Mouse (Mus musculus): ENCODE results near the gene Rapgef5. TPM values are rescaled to one million over a fixed set of nuclear protein-coding genes. Genes with fewer than 3 reads are reported as not detected.
A peak's percentile ranks its signal among the peaks of the same experiment; 100 is the strongest.

Rapgef5 gene
- polyA plus RNA-seq, 1 experiment from 2014 or later, result 9.4 TPM

DNA sequence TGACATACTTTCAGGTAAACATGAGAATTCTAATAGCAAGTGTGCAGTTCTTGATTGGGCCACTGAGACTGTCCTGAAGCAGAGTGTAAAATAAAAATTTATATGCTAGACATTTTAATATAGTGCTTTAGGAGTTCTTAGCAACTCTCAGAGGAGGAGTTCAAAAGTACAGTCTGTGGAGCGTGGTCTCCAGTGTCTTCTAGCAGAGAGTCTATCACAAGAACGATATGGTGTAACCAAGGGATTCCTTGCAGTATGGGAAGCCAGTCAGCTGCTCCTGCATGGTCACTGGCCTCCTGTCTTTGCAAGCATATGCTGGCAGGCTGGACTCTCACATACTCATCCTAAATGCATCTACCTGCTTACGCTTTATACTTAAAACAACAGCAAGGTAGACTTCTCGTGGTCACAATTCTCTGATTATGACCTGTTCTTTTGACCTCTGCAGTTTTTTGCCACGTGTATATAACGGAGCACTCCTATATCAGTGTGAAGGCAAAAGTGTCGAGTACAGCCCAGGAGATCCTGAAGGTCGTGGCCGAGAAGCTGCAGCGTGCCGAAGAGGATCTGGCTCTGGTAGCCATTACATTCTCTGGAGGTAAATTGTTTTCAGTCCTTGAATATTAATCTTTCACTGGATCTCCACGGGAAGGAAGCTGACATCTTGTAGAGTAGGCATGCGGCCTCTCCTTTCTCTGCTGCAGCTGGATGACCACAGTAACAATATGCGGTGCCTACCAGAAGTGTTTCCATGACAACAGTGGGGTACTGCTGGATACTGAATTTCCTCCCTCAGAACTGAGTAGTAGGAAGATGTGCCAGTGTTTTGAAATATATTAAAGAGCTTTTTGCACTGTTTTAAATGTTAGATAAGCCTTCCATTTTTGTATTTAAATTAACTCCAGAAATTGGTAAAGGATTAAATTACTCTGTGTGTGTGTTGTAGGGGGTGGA, 204.8 kb downstream of the Rapgef5 start:
- H3K27ac ChIP-seq, result no peak overlapping the region
- WGBS, result 64% methylated on average over 14 of the region's 14 CpGs
- no peak overlapping the region for H3K4me3 ChIP-seq
- H3K4me1 ChIP-seq, result peaks cover 18% of the 10 kb centered on the region; the same call in 1 of the 2 replicates
- no peaks in the 10 kb centered on the region for H3K36me3 ChIP-seq
- DNase-seq (ENCODE audit: low spot score), result no peak
- H3K27me3 ChIP-seq (ENCODE audit: insufficient read depth, poor library complexity, severe bottlenecking), result no peaks in the 10 kb centered on the region
- H3K9me3 ChIP-seq, result no peaks in the 10 kb centered on the region

DNA sequence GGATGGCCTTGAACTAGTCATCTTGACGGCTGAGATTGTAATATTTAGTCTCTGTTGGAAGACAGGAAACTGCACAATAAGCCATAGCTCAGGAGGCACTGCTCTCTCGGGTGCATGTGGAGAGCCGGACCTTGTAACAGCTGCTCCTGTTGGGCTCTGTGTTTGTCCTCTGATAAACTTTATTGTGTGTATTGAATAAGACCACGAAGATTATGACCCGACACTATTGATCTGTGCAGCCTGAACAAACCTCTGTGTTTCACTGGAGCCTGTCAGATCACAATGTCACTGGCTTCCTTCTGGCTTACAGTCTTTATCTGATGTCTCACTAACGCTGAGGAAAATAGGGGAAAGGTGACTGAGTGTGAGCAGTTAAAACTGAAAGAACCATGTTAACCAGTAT, 205.5 kb downstream of the Rapgef5 start:
- 54% methylated on average over 6 of the region's 6 CpGs for WGBS
- H3K27ac ChIP-seq, result no peak overlapping the region
- no peaks in the 10 kb centered on the region for H3K36me3 ChIP-seq
- no peaks in the 10 kb centered on the region for H3K27me3 ChIP-seq (ENCODE audit: insufficient read depth, poor library complexity, severe bottlenecking)
- peaks cover 18% of the 10 kb centered on the region; the same call in 1 of the 2 replicates for H3K4me1 ChIP-seq
- DNase-seq (ENCODE audit: low spot score), result no peak
- H3K4me3 ChIP-seq, result no peak overlapping the region
- no peaks in the 10 kb centered on the region for H3K9me3 ChIP-seq

DNA sequence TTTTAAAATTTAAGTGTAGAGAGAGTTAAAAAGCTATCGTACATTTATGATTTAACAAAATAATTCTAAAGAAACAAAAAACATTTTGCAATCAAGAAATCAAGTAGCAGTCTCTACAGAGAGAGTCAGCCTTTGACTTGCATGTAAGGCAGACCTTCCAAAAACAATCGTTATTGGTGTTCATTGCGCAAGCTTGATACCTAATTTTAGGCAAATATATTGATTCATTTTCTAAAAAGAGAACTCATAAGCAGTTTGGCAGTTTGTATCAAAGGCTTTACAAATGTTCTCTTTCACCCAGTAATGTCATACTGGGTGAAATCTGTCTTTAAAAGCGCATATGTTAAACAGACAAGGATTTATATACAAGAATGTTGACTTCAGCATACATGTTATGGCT, 208.7 kb downstream of the Rapgef5 start:
- 89% methylated on average over 4 of the region's 4 CpGs for WGBS
- H3K27ac ChIP-seq, result no peak overlapping the region
- DNase-seq (ENCODE audit: low spot score), result no peak

GRCm38 (mm10) chr12:117727481-117728177, 211.3 kb downstream of the Rapgef5 start:
- H3K4me3 ChIP-seq, result no peak overlapping the region
- peaks cover 14% of the 10 kb centered on the region for H3K4me1 ChIP-seq
- H3K9me3 ChIP-seq, result no peaks in the 10 kb centered on the region
- peaks cover 3% of the 10 kb centered on the region; the same call in 1 of the 2 replicates for H3K36me3 ChIP-seq
- 80% methylated on average over 8 of the region's 8 CpGs for WGBS
- no peak overlapping the region for H3K27ac ChIP-seq
- DNase-seq (ENCODE audit: low spot score), result no peak
- H3K27me3 ChIP-seq (ENCODE audit: insufficient read depth, poor library complexity, severe bottlenecking), result no peaks in the 10 kb centered on the region

More for the DNA sequence above, 208.7 kb downstream of the Rapgef5 start:
- Histone ChIP-seq H3K27me3 (ENCODE audit: insufficient read depth, poor library complexity, severe bottlenecking) (no peaks in the 10 kb centered on the region), H3K4me1 (peaks cover 32% of the 10 kb centered on the region), H3K36me3 (peaks cover 3% of the 10 kb centered on the region; the same call in 1 of the 2 replicates), H3K9me3 (no peaks in the 10 kb centered on the region), H3K4me3 (no peak overlapping the region)

DNA sequence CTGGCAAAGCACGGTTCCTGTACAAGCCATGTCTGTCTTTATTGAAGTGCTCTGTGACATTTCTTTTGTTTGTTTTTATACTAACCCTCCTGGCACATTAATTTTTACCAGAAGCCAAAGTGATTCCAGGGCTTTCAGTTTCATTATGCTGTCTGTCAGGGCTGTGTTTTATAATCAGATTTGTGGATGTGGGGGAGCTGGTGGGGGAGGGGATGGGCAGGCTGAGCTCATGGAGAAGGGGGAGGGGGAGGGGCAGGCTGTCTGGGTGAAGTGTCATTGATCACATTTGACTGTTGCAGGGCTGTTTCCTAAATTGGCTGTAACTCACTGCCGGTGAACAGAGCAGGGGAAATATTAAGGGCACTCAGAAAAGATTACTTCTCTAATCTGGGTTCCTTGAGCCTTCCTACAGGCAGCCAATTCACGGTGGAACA, 211.9 kb downstream of the Rapgef5 start:
- no peak for DNase-seq (ENCODE audit: low spot score)
- Histone ChIP-seq H3K9me3 (no peaks in the 10 kb centered on the region), H3K27me3 (ENCODE audit: insufficient read depth, poor library complexity, severe bottlenecking) (no peaks in the 10 kb centered on the region), H3K4me1 (peaks cover 15% of the 10 kb centered on the region), H3K36me3 (peaks cover 3% of the 10 kb centered on the region; the same call in 1 of the 2 replicates), H3K27ac (peak overlapping the region; percentile 73), H3K4me3 (peak overlapping the region; percentile 23; the same call in 1 of the 2 replicates)
- WGBS, result 30% methylated on average over 3 of the region's 3 CpGs

- peaks cover 36% of the 10 kb centered on the region for H3K4me1 ChIP-seq
- no peak overlapping the region for H3K4me3 ChIP-seq
- no peak for DNase-seq (ENCODE audit: low spot score)
- no peaks in the 10 kb centered on the region for H3K36me3 ChIP-seq
- no peaks in the 10 kb centered on the region for H3K9me3 ChIP-seq
- H3K27ac ChIP-seq, result no peak overlapping the region
- H3K27me3 ChIP-seq (ENCODE audit: insufficient read depth, poor library complexity, severe bottlenecking), result no peaks in the 10 kb centered on the region
These were observed 217.3 kb downstream of the Rapgef5 start for GRCm38 (mm10) chr12:117733611-117734010.

DNA sequence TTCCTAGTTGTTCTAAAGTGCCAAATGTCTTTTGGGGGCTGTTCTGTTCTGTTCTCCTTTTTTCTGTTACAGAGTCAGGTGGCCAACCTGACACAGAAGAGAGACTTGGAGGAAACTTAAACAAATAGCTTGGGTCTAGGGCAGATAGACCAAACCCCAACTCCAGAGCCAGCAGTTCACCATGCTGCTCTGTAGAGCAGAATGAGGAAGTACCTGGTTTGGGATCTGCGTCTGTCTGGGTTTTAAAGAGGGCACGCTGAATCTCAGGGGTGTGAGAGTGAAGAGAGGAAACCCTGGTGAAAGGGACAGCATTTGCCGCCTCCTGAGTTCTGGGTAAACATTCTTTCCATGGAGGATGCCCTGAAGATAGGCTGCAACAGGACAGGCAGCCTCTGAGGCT, 219.9 kb downstream of the Rapgef5 start:
- no peaks in the 10 kb centered on the region for H3K27me3 ChIP-seq (ENCODE audit: insufficient read depth, poor library complexity, severe bottlenecking)
- no peaks in the 10 kb centered on the region for H3K9me3 ChIP-seq
- 68% methylated on average over 3 of the region's 3 CpGs for WGBS
- no peak overlapping the region for H3K4me3 ChIP-seq
- H3K4me1 ChIP-seq, result peaks cover 42% of the 10 kb centered on the region
- H3K36me3 ChIP-seq, result 0 out of 2 replicates have a peak, but pooled peaks cover 3% of the 10 kb centered on the region
- peak overlapping the region; percentile 62; the same call in 1 of the 2 replicates for H3K27ac ChIP-seq
- DNase-seq (ENCODE audit: low spot score), result no peak

DNA sequence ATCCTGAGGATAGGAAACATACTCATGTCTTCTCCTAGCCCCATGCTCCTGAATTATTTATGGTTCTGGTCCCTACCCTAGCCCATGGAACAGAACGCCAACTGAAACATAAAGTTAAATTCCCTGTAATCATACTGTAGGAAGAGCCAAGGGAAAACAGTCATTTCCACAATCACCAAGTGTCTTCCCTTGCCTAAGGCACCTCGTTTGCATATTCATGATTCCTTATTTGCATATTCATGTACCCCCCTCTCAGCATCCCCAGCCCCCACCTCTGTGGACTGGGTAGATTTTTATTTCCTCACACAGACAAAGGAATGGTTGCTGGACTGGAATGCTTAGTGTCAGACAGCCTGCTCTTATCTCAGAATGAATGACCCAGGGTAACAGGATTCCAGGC, 220.6 kb downstream of the Rapgef5 start:
- WGBS, result 48% methylated on average over 2 of the region's 2 CpGs
- no peak for DNase-seq (ENCODE audit: low spot score)
- H3K27ac ChIP-seq, result peak overlapping the region; percentile 62; the same call in 1 of the 2 replicates
- H3K4me1 ChIP-seq, result peaks cover 47% of the 10 kb centered on the region
- H3K9me3 ChIP-seq, result no peaks in the 10 kb centered on the region
- H3K27me3 ChIP-seq (ENCODE audit: insufficient read depth, poor library complexity, severe bottlenecking), result no peaks in the 10 kb centered on the region
- no peak overlapping the region for H3K4me3 ChIP-seq
- 0 out of 2 replicates have a peak, but pooled peaks cover 3% of the 10 kb centered on the region for H3K36me3 ChIP-seq

DNA sequence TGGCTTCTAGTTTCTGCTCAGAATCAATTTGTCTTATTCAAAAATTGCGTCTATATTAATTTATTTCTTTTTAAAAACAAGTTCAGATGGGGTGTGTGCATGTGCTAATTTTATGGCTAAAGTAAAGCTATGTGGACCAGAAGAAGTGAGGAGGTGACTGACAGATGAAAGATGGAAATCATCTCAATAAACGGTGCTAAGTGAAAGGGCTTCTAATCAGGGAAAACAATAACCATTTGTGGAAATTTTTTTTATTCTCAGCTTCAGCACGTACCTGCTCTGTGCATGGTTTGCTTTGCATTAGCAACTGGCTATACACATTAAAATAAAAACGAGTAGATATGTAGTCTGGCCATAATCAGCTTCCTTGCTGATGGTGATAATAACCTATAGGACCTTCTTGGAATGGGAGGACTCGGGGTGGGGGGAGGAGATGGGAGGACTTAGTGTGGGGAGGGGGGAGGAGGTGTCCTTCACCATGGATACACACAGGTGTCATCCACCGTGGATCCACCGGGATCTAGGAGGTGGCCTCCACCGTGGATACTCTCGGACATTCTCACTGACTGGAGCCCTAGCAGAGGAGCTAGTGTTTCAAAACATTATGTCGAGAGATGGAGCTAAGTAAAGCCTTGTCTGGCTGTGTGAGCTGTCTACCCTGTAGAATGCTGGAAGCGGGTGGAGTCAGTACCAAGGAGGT, 221.2 kb downstream of the Rapgef5 start:
- no peaks in the 10 kb centered on the region for H3K9me3 ChIP-seq
- 0 out of 2 replicates have a peak, but pooled peaks cover 3% of the 10 kb centered on the region for H3K36me3 ChIP-seq
- H3K27me3 ChIP-seq (ENCODE audit: insufficient read depth, poor library complexity, severe bottlenecking), result no peaks in the 10 kb centered on the region
- no peak overlapping the region for H3K4me3 ChIP-seq
- no peak for DNase-seq (ENCODE audit: low spot score)
- WGBS, result 55% methylated on average over 11 of the region's 11 CpGs
- 0 out of 2 replicates have a peak overlapping the region, but pooled peaks have one; percentile 11 for H3K27ac ChIP-seq
- peaks cover 53% of the 10 kb centered on the region for H3K4me1 ChIP-seq

- Histone ChIP-seq H3K27ac (peak overlapping the region; percentile 65; the same call in 1 of the 2 replicates), H3K4me3 (no peak overlapping the region), H3K27me3 (ENCODE audit: insufficient read depth, poor library complexity, severe bottlenecking) (no peaks in the 10 kb centered on the region), H3K9me3 (no peaks in the 10 kb centered on the region), H3K36me3 (0 out of 2 replicates have a peak, but pooled peaks cover 3% of the 10 kb centered on the region), H3K4me1 (peaks cover 58% of the 10 kb centered on the region)
- DNase-seq (ENCODE audit: low spot score), result no peak
- 44% methylated on average over 1 of the region's 1 CpGs for WGBS
These were observed 226.2 kb downstream of the Rapgef5 start for GRCm38 (mm10) chr12:117742487-117742886.

DNA sequence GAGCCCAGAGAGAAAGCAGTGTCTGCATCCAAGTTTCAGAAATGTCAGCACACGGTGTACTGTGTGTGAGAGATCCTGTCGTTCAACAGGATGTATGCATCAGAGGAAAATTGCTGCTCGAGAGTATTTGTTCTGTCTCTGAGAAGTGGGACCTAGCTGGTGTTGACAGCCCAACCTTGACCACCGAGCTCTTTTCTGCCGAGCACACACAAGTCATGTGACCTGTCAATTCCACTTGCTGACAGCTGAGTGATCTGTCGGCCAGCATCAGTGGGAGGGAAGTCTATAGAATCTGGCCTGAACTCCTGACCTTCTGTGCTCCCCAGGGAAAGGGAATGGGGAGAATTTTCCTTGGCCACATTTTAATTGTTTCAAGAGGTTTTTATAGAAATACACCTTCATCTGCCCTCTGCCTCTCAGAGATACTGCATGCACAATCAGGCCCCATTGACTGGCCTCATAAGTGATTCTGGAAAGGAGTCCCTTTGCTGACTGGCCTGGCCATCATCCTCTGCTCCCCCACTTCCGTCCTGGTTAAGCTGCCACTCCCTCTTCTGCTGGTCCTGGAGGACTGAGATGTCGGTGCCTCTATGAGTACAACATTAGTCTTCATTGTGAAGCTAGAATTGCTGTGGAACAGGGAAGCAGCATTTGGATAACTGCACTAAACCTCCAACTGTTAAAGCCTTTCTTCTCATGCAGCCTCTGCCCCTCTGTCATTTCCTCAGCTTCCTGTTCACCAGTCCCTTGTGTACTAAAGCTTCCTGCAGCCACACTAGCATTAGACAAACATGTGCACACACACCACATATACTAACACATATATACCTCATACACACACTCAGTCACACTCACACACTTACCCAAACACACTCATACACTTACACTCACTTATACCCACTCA, 228.6 kb downstream of the Rapgef5 start:
- H3K4me1 ChIP-seq, result peaks cover 60% of the 10 kb centered on the region

More for the DNA sequence above, 228.6 kb downstream of the Rapgef5 start:
- DNase-seq (ENCODE audit: low spot score), result peak; percentile 90
- peak overlapping the region; percentile 79 for H3K27ac ChIP-seq
- no peaks in the 10 kb centered on the region for H3K27me3 ChIP-seq (ENCODE audit: insufficient read depth, poor library complexity, severe bottlenecking)
- H3K9me3 ChIP-seq, result no peaks in the 10 kb centered on the region
- 6% methylated on average over 8 of the region's 8 CpGs for WGBS
- H3K36me3 ChIP-seq, result peaks cover 9% of the 10 kb centered on the region; the same call in 1 of the 2 replicates
- peak overlapping the region; percentile 12; the same call in 1 of the 2 replicates for H3K4me3 ChIP-seq
